Mouse (Mus musculus) E14TG2a.4 (cell line): ENCODE measurements around the gene Gda.

Experiments used
- H3K27me3 ChIP-seq: 2 replicates; pipeline ENCODE4 v1.6.1; 2014; ENCODE audit warnings: low read length, control low read depth; ENCODE audit not compliant: insufficient read depth
- H3K36me3 ChIP-seq: 2 replicates; pipeline ENCODE4 v1.6.1; 2014; ENCODE audit warnings: low read length, control low read depth; ENCODE audit not compliant: insufficient read depth
- H3K4me1 ChIP-seq: replicated peaks from 2 replicates; pipeline ENCODE4 v1.6.1; 2014; ENCODE audit warnings: low read depth, low read length, control low read depth
- H3K4me3 ChIP-seq: replicated peaks from 2 replicates; pipeline ENCODE4 v1.5.1; 2014; ENCODE audit warnings: mild to moderate bottlenecking, low read length
- H3K9me3 ChIP-seq: 2 replicates; pipeline ENCODE4 v1.6.1; 2014; ENCODE audit warnings: low read length, control low read depth
- CTCF ChIP-seq: conservative IDR thresholded peaks from 2 replicates; pipeline ENCODE4 v1.5.1; 2014; ENCODE audit warnings: low read length
- NANOG ChIP-seq: IDR thresholded peaks from 2 replicates; pipeline ENCODE4 v1.6.1; 2014; ENCODE audit warnings: borderline replicate concordance, low read length, mixed read lengths
- POU5F1 ChIP-seq: IDR thresholded peaks from 2 replicates; pipeline ENCODE4 v1.6.1; 2014; ENCODE audit warnings: low read length, borderline replicate concordance

The Gda gene

DNA sequence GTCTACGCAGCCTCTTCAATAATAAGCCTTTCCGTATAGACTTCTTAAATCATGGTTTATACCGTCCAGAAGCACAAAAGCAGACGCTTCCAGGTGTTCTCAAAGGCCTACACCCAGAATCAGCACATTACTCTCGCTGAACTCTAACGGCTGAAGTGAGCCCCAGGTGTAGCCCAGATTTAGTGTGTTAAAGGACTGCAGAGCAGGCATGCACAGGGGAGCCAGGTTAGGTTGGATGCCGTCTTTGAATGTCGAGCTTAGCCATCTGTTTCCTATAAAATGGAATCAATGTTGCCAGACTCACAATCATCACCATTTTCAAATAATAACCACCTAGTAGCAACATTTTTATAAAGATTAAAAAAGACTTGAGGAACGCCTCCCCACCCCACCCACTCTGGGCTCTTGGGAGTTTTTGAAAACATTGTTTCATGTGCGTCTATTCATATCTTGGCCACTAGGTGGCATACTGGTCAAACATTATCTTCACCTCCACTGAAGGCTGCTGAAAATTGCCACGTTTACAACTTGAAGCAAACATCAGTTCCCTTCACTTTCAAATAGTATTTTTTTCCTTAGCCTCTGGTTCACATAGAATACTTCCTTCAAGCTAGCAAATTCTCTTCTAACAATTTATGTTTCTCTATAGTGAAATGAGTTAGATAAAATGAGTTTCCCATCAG lies 100.0 kb downstream of the Gda start:
- H3K9me3 ChIP-seq, result no peaks in the 10 kb centered on the region
- no peaks in the 10 kb centered on the region for H3K27me3 ChIP-seq
- no peak overlapping the region for H3K4me3 ChIP-seq
- H3K36me3 ChIP-seq, result no peaks in the 10 kb centered on the region
- TF ChIP-seq NANOG (no peak), CTCF (peak; percentile 70)
- peaks cover 7% of the 10 kb centered on the region; the same call in 1 of the 2 replicates for H3K4me1 ChIP-seq

DNA sequence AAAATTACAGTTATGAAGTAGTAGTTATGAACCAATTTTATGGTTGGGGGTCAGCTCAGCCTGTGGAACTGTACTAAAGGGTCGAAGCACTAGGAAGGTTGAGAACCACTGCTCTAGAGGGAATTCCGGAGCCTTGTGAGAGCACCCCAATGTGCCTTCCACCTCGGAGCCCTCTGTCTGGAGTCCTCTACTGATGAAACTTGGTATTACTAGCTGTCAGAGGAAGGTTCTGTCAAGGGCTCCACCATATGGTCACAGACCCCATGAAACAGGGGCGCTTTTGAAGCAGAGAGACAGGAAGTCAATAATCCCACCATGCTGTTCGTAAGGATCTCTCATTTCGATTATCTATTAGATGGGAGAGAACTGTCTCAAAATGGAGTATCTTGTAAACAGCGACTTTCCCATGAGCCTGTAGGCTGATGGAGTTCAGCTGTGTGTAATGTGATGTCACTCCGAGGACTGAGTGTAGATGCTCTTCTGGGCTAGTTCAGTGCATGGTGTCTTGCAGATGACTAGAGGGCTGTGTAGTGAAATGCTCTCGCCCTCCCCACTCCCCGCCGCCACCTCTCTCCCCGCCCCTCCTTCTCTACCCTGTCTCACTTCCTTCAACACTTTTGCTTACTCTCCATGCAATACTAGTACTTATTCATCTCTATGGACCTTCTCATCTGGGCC lies 100.7 kb downstream of the Gda start:
- H3K27me3 ChIP-seq, result no peaks in the 10 kb centered on the region

DNA sequence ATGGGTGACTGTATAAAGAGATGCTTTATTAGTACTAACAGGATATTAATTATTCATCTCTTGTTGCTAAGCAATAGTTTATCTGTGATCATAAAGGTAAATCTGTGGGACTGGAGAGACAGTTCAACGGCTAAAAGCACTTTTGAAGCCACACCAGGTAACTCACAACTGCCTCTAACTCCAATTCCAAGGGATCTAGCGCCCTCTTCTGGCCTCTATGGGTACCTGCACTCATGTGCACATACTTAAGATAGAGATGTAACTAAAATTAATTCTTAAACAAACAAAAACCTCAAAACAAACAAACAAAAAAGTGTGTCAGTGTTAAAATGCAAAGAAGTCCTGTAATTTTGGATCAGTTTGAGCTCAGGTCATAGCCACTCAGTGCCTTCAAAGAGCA lies 101.9 kb downstream of the Gda start:
- Histone ChIP-seq H3K4me1 (peaks cover 7% of the 10 kb centered on the region; the same call in 1 of the 2 replicates), H3K27me3 (no peaks in the 10 kb centered on the region), H3K4me3 (no peak overlapping the region), H3K9me3 (no peaks in the 10 kb centered on the region), H3K36me3 (no peaks in the 10 kb centered on the region)
- TF ChIP-seq CTCF (peak; percentile 64), POU5F1 (no peak), NANOG (no peak)

More for the DNA sequence above, 100.7 kb downstream of the Gda start:
- no peak for TF ChIP-seq POU5F1
- TF ChIP-seq CTCF, result peak; percentile 22
- TF ChIP-seq NANOG, result no peak
- H3K4me1 ChIP-seq, result peaks cover 7% of the 10 kb centered on the region; the same call in 1 of the 2 replicates
- H3K9me3 ChIP-seq, result no peaks in the 10 kb centered on the region
- no peak overlapping the region for H3K4me3 ChIP-seq
- no peaks in the 10 kb centered on the region for H3K36me3 ChIP-seq

DNA sequence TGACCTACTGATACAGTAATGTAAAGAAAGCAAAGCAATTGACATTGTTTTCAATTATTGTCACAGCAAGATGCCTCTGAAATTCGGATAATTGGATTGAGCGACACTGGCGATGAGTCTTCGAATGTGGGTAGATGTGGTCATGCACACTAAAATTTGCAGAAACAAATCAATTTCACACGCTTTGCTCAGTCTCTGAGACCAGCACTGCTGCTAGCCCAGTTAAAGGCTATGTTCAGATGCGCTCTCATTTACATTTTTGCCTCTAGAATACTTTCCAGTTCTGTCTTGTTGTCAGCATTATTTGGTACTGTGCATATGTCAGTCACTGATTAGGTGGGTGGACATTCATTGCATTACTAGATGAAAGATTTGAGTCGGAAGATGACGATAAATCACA lies 102.5 kb downstream of the Gda start:
- Histone ChIP-seq H3K4me3 (no peak overlapping the region), H3K4me1 (peaks cover 7% of the 10 kb centered on the region; the same call in 1 of the 2 replicates), H3K27me3 (no peaks in the 10 kb centered on the region), H3K9me3 (no peaks in the 10 kb centered on the region), H3K36me3 (no peaks in the 10 kb centered on the region)
- no peak for TF ChIP-seq CTCF
- TF ChIP-seq POU5F1, result no peak
- TF ChIP-seq NANOG, result no peak

DNA sequence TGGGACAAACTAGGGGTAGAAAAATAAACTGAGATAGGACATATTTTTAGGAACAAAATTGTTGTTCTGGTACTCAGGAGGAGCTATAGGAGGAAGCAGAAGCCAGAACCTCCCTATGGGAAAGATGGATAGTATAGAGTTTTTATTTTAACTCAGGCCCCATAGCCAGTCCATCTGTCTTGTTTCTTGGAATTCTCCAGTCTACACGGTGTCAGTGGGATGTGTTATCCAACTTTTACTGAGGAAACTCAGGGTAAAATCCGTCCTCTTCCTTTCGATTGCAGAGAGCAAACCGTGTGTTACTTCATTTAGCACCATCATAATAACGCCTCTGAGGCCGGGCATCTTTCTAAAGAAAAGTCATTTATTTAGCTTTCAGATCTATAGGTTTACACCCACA lies 104.1 kb downstream of the Gda start:
- Histone ChIP-seq H3K9me3 (no peaks in the 10 kb centered on the region), H3K27me3 (no peaks in the 10 kb centered on the region), H3K4me3 (no peak overlapping the region), H3K4me1 (peaks cover 7% of the 10 kb centered on the region; the same call in 1 of the 2 replicates), H3K36me3 (no peaks in the 10 kb centered on the region)
- no peak for TF ChIP-seq NANOG

DNA sequence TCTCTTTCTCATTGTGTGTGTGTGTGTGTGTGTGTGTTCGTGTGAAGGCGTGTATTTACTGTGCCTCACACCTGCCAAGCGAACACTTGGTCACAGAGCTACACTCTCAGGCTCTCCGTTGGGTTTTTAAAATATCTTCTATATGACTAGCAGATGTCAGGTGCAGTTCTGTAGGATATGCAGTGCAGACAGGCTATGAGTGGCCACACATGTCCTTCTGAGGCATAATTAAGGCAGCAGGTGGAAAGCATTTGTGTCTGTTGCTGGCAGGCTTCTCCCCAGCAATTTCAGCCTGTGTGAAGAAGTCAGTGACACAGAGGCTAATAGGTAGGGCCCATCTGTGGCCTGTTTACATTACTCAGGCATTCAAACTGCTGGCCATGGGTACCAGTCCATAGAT lies 104.7 kb downstream of the Gda start:
- H3K4me1 ChIP-seq, result peaks cover 7% of the 10 kb centered on the region; the same call in 1 of the 2 replicates
- no peaks in the 10 kb centered on the region for H3K9me3 ChIP-seq
- no peaks in the 10 kb centered on the region for H3K27me3 ChIP-seq
- no peak overlapping the region for H3K4me3 ChIP-seq
- TF ChIP-seq CTCF (no peak), POU5F1 (no peak), NANOG (no peak)
- no peaks in the 10 kb centered on the region for H3K36me3 ChIP-seq

DNA sequence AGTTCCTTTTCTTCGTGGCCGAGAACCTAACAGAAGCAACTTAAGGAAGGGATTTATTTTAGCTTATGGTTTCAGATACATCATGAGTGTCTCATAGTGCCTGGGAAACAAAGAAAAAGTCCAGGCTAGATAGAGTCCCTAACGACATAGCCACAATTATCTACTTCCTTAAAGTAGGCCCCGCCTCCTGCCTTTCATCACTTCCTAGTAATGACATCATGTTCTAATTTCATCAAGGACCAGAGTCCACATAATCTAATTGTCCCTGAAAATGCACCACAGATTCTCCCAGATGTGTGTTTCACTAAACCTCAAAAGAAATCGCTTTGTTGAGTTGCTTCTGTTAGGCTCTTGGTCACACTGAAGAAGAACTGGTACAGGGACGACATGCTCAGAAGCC lies 115.5 kb downstream of the Gda start:
- no peaks in the 10 kb centered on the region for H3K27me3 ChIP-seq
- H3K4me1 ChIP-seq, result no peaks in the 10 kb centered on the region
- TF ChIP-seq POU5F1 (no peak), CTCF (no peak), NANOG (no peak)
- no peak overlapping the region for H3K4me3 ChIP-seq
- H3K36me3 ChIP-seq, result no peaks in the 10 kb centered on the region
- no peaks in the 10 kb centered on the region for H3K9me3 ChIP-seq

DNA sequence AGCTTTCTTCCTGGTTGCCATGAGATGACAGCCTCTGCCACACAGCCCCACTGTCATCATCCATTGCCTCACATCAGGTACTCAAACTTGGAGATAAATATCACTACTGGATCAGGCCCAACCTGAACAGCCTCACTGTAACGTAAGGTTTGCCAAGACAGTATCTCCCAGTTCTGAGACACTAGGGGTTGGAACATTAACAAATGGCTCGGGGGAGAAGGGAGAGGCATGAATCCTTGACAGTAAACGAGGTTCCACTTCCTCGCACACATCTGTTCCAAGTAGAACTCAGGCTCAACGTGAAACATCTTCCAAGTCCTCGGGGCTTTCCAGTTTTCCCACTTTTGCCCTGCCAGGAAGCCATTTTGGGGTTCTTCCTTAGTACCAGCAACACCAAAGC lies 123.6 kb downstream of the Gda start:
- H3K4me3 ChIP-seq, result no peak overlapping the region
- H3K27me3 ChIP-seq, result no peaks in the 10 kb centered on the region
- no peaks in the 10 kb centered on the region for H3K4me1 ChIP-seq
- TF ChIP-seq POU5F1, result no peak
- TF ChIP-seq NANOG, result no peak
- TF ChIP-seq CTCF, result no peak
- H3K9me3 ChIP-seq, result no peaks in the 10 kb centered on the region
- no peaks in the 10 kb centered on the region for H3K36me3 ChIP-seq

DNA sequence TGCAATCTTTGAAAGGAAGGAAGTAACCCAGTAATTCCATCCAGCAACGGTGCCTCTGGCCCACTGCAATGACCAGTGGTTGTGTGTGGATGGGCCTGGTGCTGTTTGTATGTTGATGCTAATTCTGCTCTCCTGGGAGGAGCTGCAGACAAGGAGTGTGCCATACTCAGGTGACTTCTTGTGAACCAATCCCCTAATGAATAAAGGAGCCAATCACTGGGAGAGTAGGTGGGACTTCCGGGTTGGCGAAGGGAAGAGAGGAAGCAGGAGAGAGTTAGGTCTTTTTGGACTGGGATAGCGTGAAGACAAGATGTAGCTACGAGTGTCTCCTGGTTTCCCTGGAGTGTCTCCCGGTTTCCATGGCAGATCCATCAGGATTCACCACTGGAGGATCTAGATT lies 126.6 kb downstream of the Gda start:
- Histone ChIP-seq H3K36me3 (no peaks in the 10 kb centered on the region), H3K4me3 (no peak overlapping the region), H3K27me3 (no peaks in the 10 kb centered on the region), H3K4me1 (no peaks in the 10 kb centered on the region), H3K9me3 (no peaks in the 10 kb centered on the region)
- TF ChIP-seq NANOG, result no peak
